ENCODE assay signal across 10 mouse cellular contexts in the genomic region with DNA sequence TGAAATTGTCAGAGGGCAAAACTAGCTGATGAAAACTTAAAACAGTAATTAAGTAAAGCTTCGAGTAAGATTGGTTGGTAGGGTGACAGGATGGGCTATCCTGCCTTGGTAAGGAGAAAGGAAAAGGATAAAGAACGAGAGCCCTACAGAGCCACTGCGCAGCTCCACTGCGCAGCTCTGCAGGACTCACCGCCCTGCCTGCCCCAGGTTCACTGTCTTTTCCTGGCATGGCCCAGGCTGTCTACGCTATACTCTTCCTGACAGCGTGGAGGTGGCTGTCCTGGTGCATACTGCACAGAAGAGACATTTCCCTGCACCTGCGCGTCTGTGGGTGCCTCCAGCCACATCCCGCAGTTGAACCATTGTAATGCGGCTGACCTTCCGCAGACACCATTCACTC.
DNase-seq lines count a peak whose midpoint lies in the region; ATAC-seq and TF ChIP-seq lines count a peak whose summit lies in the region.
"Had no signal": no experiment of that assay in that cellular context is flagged by ENCODE, and none has a peak within 500 bp of the region (broad histone marks: within the 10 kb centered on the region; RNA-seq: fewer than 3 reads in every experiment).

No protein-coding gene starts in this region.

- H3K4me1 ChIP-seq in kidney, embryonic 16.5 days (ENCODE audit: insufficient read depth, low read length) = no peaks in the 10 kb centered on the region
- no peaks in the 10 kb centered on the region for H3K4me1 ChIP-seq in kidney, adult 2 months (ENCODE audit: control insufficient read depth, insufficient read depth, low read length)
- 0 out of 2 replicates have a peak, but pooled peaks cover 4% of the 10 kb centered on the region for H3K4me1 ChIP-seq in embryonic facial prominence, embryonic 10.5 days
- H3K4me1 ChIP-seq in intestine, embryonic 15.5 days (replicated peaks) = no peaks in the 10 kb centered on the region
- no peaks in the 10 kb centered on the region for H3K4me1 ChIP-seq in neural tube, embryonic 15.5 days

- no peak for TF ChIP-seq POLR2A in kidney, adult 2 months (IDR thresholded peaks at IDR 0.05; ENCODE audit: low read depth, low read length)

- H3K27me3 ChIP-seq in kidney, embryonic 16.5 days (ENCODE audit: insufficient read depth, low read length) = no peaks in the 10 kb centered on the region
- H3K27me3 ChIP-seq in kidney, adult 2 months (replicated peaks; ENCODE audit: control insufficient read depth, insufficient read depth, low read length) = no peaks in the 10 kb centered on the region
- H3K27me3 ChIP-seq in embryonic facial prominence, embryonic 10.5 days (replicated peaks; ENCODE audit: low read depth, poor library complexity, severe bottlenecking) = 0 out of 2 replicates have a peak, but pooled peaks cover 9% of the 10 kb centered on the region
- no peaks in the 10 kb centered on the region for H3K27me3 ChIP-seq in intestine, embryonic 15.5 days (replicated peaks)
- H3K27me3 ChIP-seq in neural tube, embryonic 15.5 days (replicated peaks) = no peaks in the 10 kb centered on the region

- no peak for TF ChIP-seq CTCF in kidney, adult 2 months (conservative IDR thresholded peaks at IDR 0.05; ENCODE audit: insufficient read depth, insufficient read length, low read depth, low read length)

- H3K27ac ChIP-seq in kidney, embryonic 16.5 days (ENCODE audit: low read length) = no peak overlapping the region
- H3K27ac ChIP-seq in kidney, adult 2 months (ENCODE audit: insufficient read depth, low read depth, low read length) = no peak overlapping the region
- H3K27ac ChIP-seq in embryonic facial prominence, embryonic 10.5 days (replicated peaks) = no peak overlapping the region
- H3K27ac ChIP-seq in intestine, embryonic 15.5 days = no peak overlapping the region
- no peak overlapping the region for H3K27ac ChIP-seq in neural tube, embryonic 15.5 days (replicated peaks)

- no peak overlapping the region for H3K9ac ChIP-seq in kidney, embryonic 16.5 days (replicated peaks; ENCODE audit: low read length)
- no peak overlapping the region for H3K9ac ChIP-seq in intestine, embryonic 15.5 days
- H3K9ac ChIP-seq in neural tube, embryonic 15.5 days (replicated peaks) = 0 out of 2 replicates have a peak overlapping the region, but pooled peaks have one; percentile 22

- WGBS in kidney, embryonic 16.5 days = 46% methylated on average over 12 of the region's 12 CpGs
- WGBS in kidney, adult 2 months = 38% methylated on average over 12 of the region's 12 CpGs
- 51% methylated on average over 12 of the region's 12 CpGs for WGBS in embryonic facial prominence, embryonic 10.5 days
- WGBS in intestine, embryonic 15.5 days = 45% methylated on average over 12 of the region's 12 CpGs
- WGBS in neural tube, embryonic 15.5 days = 52% methylated on average over 12 of the region's 12 CpGs

- ATAC-seq in kidney, embryonic 16.5 days (ENCODE audit: low FRiP score, low TSS enrichment) = no peak
- ATAC-seq in intestine, embryonic 15.5 days = no peak
- ATAC-seq in neural tube, embryonic 15.5 days (ENCODE audit: low FRiP score) = no peak
- ATAC-seq: Patski had no signal

- H3K9me3 ChIP-seq in kidney, embryonic 16.5 days (ENCODE audit: low read length) = no peaks in the 10 kb centered on the region
- H3K9me3 ChIP-seq in embryonic facial prominence, embryonic 10.5 days = no peaks in the 10 kb centered on the region
- H3K9me3 ChIP-seq in intestine, embryonic 15.5 days = no peaks in the 10 kb centered on the region
- H3K9me3 ChIP-seq in neural tube, embryonic 15.5 days (replicated peaks) = no peaks in the 10 kb centered on the region

- H3K4me3 ChIP-seq in kidney, embryonic 16.5 days (ENCODE audit: low read length) = peak overlapping the region; percentile 34
- H3K4me3 ChIP-seq in kidney, adult 2 months (ENCODE audit: insufficient read depth, low read depth, low read length) = no peak overlapping the region
- peak overlapping the region; percentile 51 for H3K4me3 ChIP-seq in embryonic facial prominence, embryonic 10.5 days
- peak overlapping the region; percentile 20 for H3K4me3 ChIP-seq in intestine, embryonic 15.5 days (replicated peaks)
- H3K4me3 ChIP-seq in neural tube, embryonic 15.5 days (replicated peaks) = peak overlapping the region; percentile 25

- H3K36me3 ChIP-seq in kidney, embryonic 16.5 days (ENCODE audit: insufficient read depth, low read length) = no peaks in the 10 kb centered on the region
- no peaks in the 10 kb centered on the region for H3K36me3 ChIP-seq in kidney, adult 2 months (ENCODE audit: control insufficient read depth, insufficient read depth, low read length)
- no peaks in the 10 kb centered on the region for H3K36me3 ChIP-seq in embryonic facial prominence, embryonic 10.5 days (replicated peaks)
- no peaks in the 10 kb centered on the region for H3K36me3 ChIP-seq in intestine, embryonic 15.5 days
- no peaks in the 10 kb centered on the region for H3K36me3 ChIP-seq in neural tube, embryonic 15.5 days

- DNase-seq in kidney, adult 2 months = no peak
- peak; percentile 14 for DNase-seq in embryonic facial prominence, embryonic 10.5 days (ENCODE audit: low spot score)
- no peak for DNase-seq in gastrocnemius, postnatal 14 days
- no peak for DNase-seq in adrenal gland, adult (ENCODE audit: inconsistent age in 2 of 2, low spot score in 1 of 2)
- DNase-seq in thymus, postnatal 14 days = no peak
- DNase-seq: lung, postnatal 36 days had no signal

- H3K4me2 ChIP-seq in kidney, embryonic 16.5 days (replicated peaks; ENCODE audit: low read depth, low read length) = peak overlapping the region; percentile 50
- H3K4me2 ChIP-seq in intestine, embryonic 15.5 days (replicated peaks) = peak overlapping the region; percentile 54
- H3K4me2 ChIP-seq in neural tube, embryonic 15.5 days = peak overlapping the region; percentile 51

- intact Hi-C loops in gastrocnemius, postnatal 14 days (cut with DNase I; ENCODE audit: low total_unique reads) = no loop called here
